10 mouse cellular contexts compared by ENCODE assay signal in genomic region chr5:124387932-124388331, GRCm38 (mm10). TPM values are rescaled to one million over a fixed set of nuclear protein-coding genes. Genes with fewer than 3 reads are reported as not detected.
DNase-seq lines count a peak whose midpoint lies in the region; ATAC-seq and TF ChIP-seq lines count a peak whose summit lies in the region.
"Had no signal": no experiment of that assay in that cellular context is flagged by ENCODE, and none has a peak within 500 bp of the region (broad histone marks: within the 10 kb centered on the region; RNA-seq: fewer than 3 reads in every experiment).

No protein-coding gene starts in this region.

- no peak overlapping the region for H3K27ac ChIP-seq in cerebellum, adult 2 months (ENCODE audit: insufficient read depth, low read length)
- H3K27ac ChIP-seq in limb, embryonic 14.5 days (replicated peaks; ENCODE audit: low read depth, low read length) = no peak overlapping the region
- no peak overlapping the region for H3K27ac ChIP-seq in limb, embryonic 10.5 days
- no peak overlapping the region for H3K27ac ChIP-seq in neural tube, embryonic 15.5 days (replicated peaks)
- H3K27ac ChIP-seq: midbrain, embryonic 10.5 days had no signal

- TF ChIP-seq CTCF in cerebellum, adult 2 months (IDR thresholded peaks at IDR 0.05; ENCODE audit: borderline replicate concordance, insufficient read depth, low read depth, low read length) = peak; percentile 21; the same call in 1 of the 2 replicates

- no peaks in the 10 kb centered on the region for H3K27me3 ChIP-seq in cerebellum, adult 2 months (ENCODE audit: control insufficient read depth, insufficient read depth, low read length)
- H3K27me3 ChIP-seq in limb, embryonic 14.5 days (ENCODE audit: control insufficient read depth, insufficient read depth, low read length) = no peaks in the 10 kb centered on the region
- no peaks in the 10 kb centered on the region for H3K27me3 ChIP-seq in limb, embryonic 10.5 days (ENCODE audit: low read depth, poor library complexity, severe bottlenecking)
- H3K27me3 ChIP-seq in neural tube, embryonic 15.5 days (replicated peaks) = no peaks in the 10 kb centered on the region

- H3K9me3 ChIP-seq in limb, embryonic 14.5 days (ENCODE audit: control insufficient read depth, low read length) = no peaks in the 10 kb centered on the region
- no peaks in the 10 kb centered on the region for H3K9me3 ChIP-seq in limb, embryonic 10.5 days (replicated peaks)
- no peaks in the 10 kb centered on the region for H3K9me3 ChIP-seq in neural tube, embryonic 15.5 days (replicated peaks)
- H3K9me3 ChIP-seq: midbrain, embryonic 10.5 days had no signal

- H3K4me2 ChIP-seq in limb, embryonic 14.5 days (replicated peaks; ENCODE audit: low read depth, low read length, severe bottlenecking) = no peak overlapping the region
- H3K4me2 ChIP-seq in neural tube, embryonic 15.5 days = no peak overlapping the region

- no peak for ATAC-seq in limb, embryonic 14.5 days (ENCODE audit: low FRiP score, low read depth)
- ATAC-seq in neural tube, embryonic 15.5 days (ENCODE audit: low FRiP score) = no peak
- no peak for ATAC-seq in cerebellum, adult (ENCODE audit: insufficient number of reproducible peaks, low FRiP score, low TSS enrichment)

- peak in 1 of 2 experiments; percentile 29 for DNase-seq in cerebellum, adult 2 months
- DNase-seq in cerebellum, adult 11-12 months = no peak
- DNase-seq in limb, embryonic 14.5 days (ENCODE audit: low spot score) = peak; percentile 50
- DNase-seq in limb, embryonic 10.5 days (ENCODE audit: low spot score) = no peak
- DNase-seq in embryo, embryonic 10.5 days (ENCODE audit: low spot score) = peak; percentile 26
- peak; percentile 51 for DNase-seq in retina, postnatal 1 day
- DNase-seq: layer of hippocampus, postnatal 36 days had no signal

- H3K4me1 ChIP-seq in cerebellum, adult 2 months (ENCODE audit: control insufficient read depth, insufficient read depth, low read length) = no peaks in the 10 kb centered on the region
- H3K4me1 ChIP-seq in limb, embryonic 14.5 days (ENCODE audit: control insufficient read depth, insufficient read depth, low read length) = no peaks in the 10 kb centered on the region
- H3K4me1 ChIP-seq in limb, embryonic 10.5 days = no peaks in the 10 kb centered on the region
- no peaks in the 10 kb centered on the region for H3K4me1 ChIP-seq in neural tube, embryonic 15.5 days
- H3K4me1 ChIP-seq: midbrain, embryonic 10.5 days had no signal

- no peak for TF ChIP-seq POLR2A in cerebellum, adult 2 months (IDR thresholded peaks at IDR 0.05; ENCODE audit: borderline replicate concordance, insufficient read depth, low read length)
- TF ChIP-seq POLR2A in limb, embryonic 14.5 days (IDR thresholded peaks at IDR 0.05; ENCODE audit: borderline replicate concordance, extremely low read depth, insufficient read depth, insufficient read length) = no peak

- peaks cover 90% of the 10 kb centered on the region for H3K36me3 ChIP-seq in limb, embryonic 14.5 days (ENCODE audit: control insufficient read depth, insufficient read depth, low read length)
- peaks cover 98% of the 10 kb centered on the region for H3K36me3 ChIP-seq in limb, embryonic 10.5 days
- peaks cover 86% of the 10 kb centered on the region for H3K36me3 ChIP-seq in neural tube, embryonic 15.5 days

- WGBS in cerebellum, adult 2 months = 49% methylated on average over 5 of the region's 5 CpGs
- 71% methylated on average over 5 of the region's 5 CpGs for WGBS in limb, embryonic 14.5 days
- 82% methylated on average over 5 of the region's 5 CpGs for WGBS in limb, embryonic 10.5 days
- WGBS in neural tube, embryonic 15.5 days = 75% methylated on average over 5 of the region's 5 CpGs

- H3K4me3 ChIP-seq in cerebellum, adult 2 months (replicated peaks; ENCODE audit: insufficient read depth, low read depth, low read length) = no peak overlapping the region
- no peak overlapping the region for H3K4me3 ChIP-seq in limb, embryonic 14.5 days (replicated peaks; ENCODE audit: low read length)
- no peak overlapping the region for H3K4me3 ChIP-seq in limb, embryonic 10.5 days
- no peak overlapping the region for H3K4me3 ChIP-seq in neural tube, embryonic 15.5 days (replicated peaks)
- H3K4me3 ChIP-seq: midbrain, embryonic 10.5 days had no signal

- H3K9ac ChIP-seq in limb, embryonic 14.5 days (ENCODE audit: low read depth, low read length, severe bottlenecking) = no peak overlapping the region
- H3K9ac ChIP-seq in neural tube, embryonic 15.5 days (replicated peaks) = no peak overlapping the region

RNA-seq across cellular contexts. Expression of gene Cdk2ap1, which starts 25.1 kb away (rescaled TPM):
- polyA plus RNA-seq in cerebellum, adult 2 months (2012; rRNA removed) = 267 and 279 TPM in 2 replicates
- polyA plus RNA-seq in limb, embryonic 14.5 days (2012; rRNA removed) = 379 and 405 TPM in 2 replicates
- polyA plus RNA-seq in limb, embryonic 14.5 days (2014; fragmentation: Nextera tagmentation; extraction: Ambion mirVana) = 122 and 234 TPM in 2 replicates
- polyA plus RNA-seq in limb, embryonic 10.5 days (2016; fragmentation: Nextera tagmentation; extraction: Ambion mirVana) = 92.3 and 129 TPM in 2 replicates
- 49.7 and 89.0 TPM in 2 replicates for polyA plus RNA-seq in neural tube, embryonic 15.5 days (2015; fragmentation: Nextera tagmentation; extraction: Ambion mirVana)

RNA-seq across cellular contexts. Expression of gene Sbno1, which starts 37.9 kb away (rescaled TPM):
- polyA plus RNA-seq in cerebellum, adult 2 months (2012; rRNA removed) = 48.3 and 50.3 TPM in 2 replicates
- polyA plus RNA-seq in limb, embryonic 14.5 days (2012; rRNA removed) = 43.0 and 45.9 TPM in 2 replicates
- 65.1 and 76.3 TPM in 2 replicates for polyA plus RNA-seq in limb, embryonic 14.5 days (2014; fragmentation: Nextera tagmentation; extraction: Ambion mirVana)
- polyA plus RNA-seq in limb, embryonic 10.5 days (2016; fragmentation: Nextera tagmentation; extraction: Ambion mirVana) = 82.8 and 93.6 TPM in 2 replicates
- 85.9 and 87.2 TPM in 2 replicates for polyA plus RNA-seq in neural tube, embryonic 15.5 days (2015; fragmentation: Nextera tagmentation; extraction: Ambion mirVana)

RNA-seq across cellular contexts. Expression of gene Kmt5a, which starts 51.8 kb away (rescaled TPM):
- 59.1 and 61.6 TPM in 2 replicates for polyA plus RNA-seq in cerebellum, adult 2 months (2012; rRNA removed)
- 96.7 and 101 TPM in 2 replicates for polyA plus RNA-seq in limb, embryonic 14.5 days (2012; rRNA removed)
- 70.9 and 91.4 TPM in 2 replicates for polyA plus RNA-seq in limb, embryonic 14.5 days (2014; fragmentation: Nextera tagmentation; extraction: Ambion mirVana)
- polyA plus RNA-seq in limb, embryonic 10.5 days (2016; fragmentation: Nextera tagmentation; extraction: Ambion mirVana) = 52.3 and 71.3 TPM in 2 replicates
- polyA plus RNA-seq in neural tube, embryonic 15.5 days (2015; fragmentation: Nextera tagmentation; extraction: Ambion mirVana) = 29.3 and 30.8 TPM in 2 replicates

Comparison
In these comparisons a context has a peak if more than half of its experiments do, and no peak if none do; other contexts are left out.
1. DNase-seq: peak in limb, embryonic 14.5 days (single experiment), embryo, embryonic 10.5 days (single experiment) and retina, postnatal 1 day (single experiment); none in cerebellum, adult 11-12 months (single experiment) and limb, embryonic 10.5 days (single experiment).